Mouse (Mus musculus): Measurements from ENCODE around the gene Smyd5. TPM values are rescaled to one million over a fixed set of nuclear protein-coding genes. Genes with fewer than 3 reads are reported as not detected.
A peak's percentile ranks its signal among the peaks of the same experiment; 100 is the strongest.
"Not testable (repeated sequence)": the region's sequence is repeated elsewhere in the genome, so short reads cannot be mapped to it uniquely, and the experiment has no call there.

Smyd5 gene
- polyA plus RNA-seq, 1 experiment = 0.37 TPM

GRCm38 (mm10) chr6:85443488-85444233 lies 11.9 kb downstream of the Smyd5 start:
- no peak overlapping the region for H3K4me3 ChIP-seq (replicated peaks)
- TF ChIP-seq TAL1 (IDR thresholded peaks at IDR 0.05; ENCODE audit: low read length) = no peak
- no peak for TF ChIP-seq GATA1 (IDR thresholded peaks at IDR 0.05; ENCODE audit: low read length)
- no peaks in the 10 kb centered on the region for H3K9me3 ChIP-seq (ENCODE audit: control insufficient read depth, low read length)
- H3K36me3 ChIP-seq (ENCODE audit: control insufficient read depth) = peaks cover 95% of the 10 kb centered on the region
- no peaks in the 10 kb centered on the region for H3K27me3 ChIP-seq (ENCODE audit: control insufficient read depth)
- H3K4me1 ChIP-seq (ENCODE audit: control insufficient read depth) = no peaks in the 10 kb centered on the region; the same call in 1 of the 2 replicates

- Histone ChIP-seq H3K36me3 (ENCODE audit: control insufficient read depth) (peaks cover 91% of the 10 kb centered on the region), H3K27me3 (ENCODE audit: control insufficient read depth) (no peaks in the 10 kb centered on the region), H3K9me3 (ENCODE audit: control insufficient read depth, low read length) (no peaks in the 10 kb centered on the region), H3K4me3 (replicated peaks) (no peak overlapping the region), H3K4me1 (ENCODE audit: control insufficient read depth) (no peaks in the 10 kb centered on the region; the same call in 1 of the 2 replicates)
- TF ChIP-seq GATA1 (IDR thresholded peaks at IDR 0.05; ENCODE audit: low read length) (no peak), TAL1 (IDR thresholded peaks at IDR 0.05; ENCODE audit: low read length) (no peak)
Measured at GRCm38 (mm10) chr6:85444266-85444965, 12.6 kb downstream of the Smyd5 start.

GRCm38 (mm10) chr6:85445286-85445685 lies 13.5 kb downstream of the Smyd5 start:
- no peak for TF ChIP-seq GATA1 (IDR thresholded peaks at IDR 0.05; ENCODE audit: low read length)
- TF ChIP-seq TAL1 (IDR thresholded peaks at IDR 0.05; ENCODE audit: low read length) = no peak
- Histone ChIP-seq H3K9me3 (ENCODE audit: control insufficient read depth, low read length) (no peaks in the 10 kb centered on the region), H3K4me1 (ENCODE audit: control insufficient read depth) (peaks cover 6% of the 10 kb centered on the region), H3K27me3 (ENCODE audit: control insufficient read depth) (no peaks in the 10 kb centered on the region), H3K36me3 (ENCODE audit: control insufficient read depth) (peaks cover 84% of the 10 kb centered on the region), H3K4me3 (replicated peaks) (no peak overlapping the region)

- Histone ChIP-seq H3K4me3 (replicated peaks) (no peak overlapping the region), H3K27me3 (ENCODE audit: control insufficient read depth) (no peaks in the 10 kb centered on the region), H3K4me1 (ENCODE audit: control insufficient read depth) (peaks cover 16% of the 10 kb centered on the region), H3K9me3 (ENCODE audit: control insufficient read depth, low read length) (no peaks in the 10 kb centered on the region), H3K36me3 (ENCODE audit: control insufficient read depth) (peaks cover 64% of the 10 kb centered on the region)
- TF ChIP-seq GATA1 (IDR thresholded peaks at IDR 0.05; ENCODE audit: low read length) (no peak), TAL1 (IDR thresholded peaks at IDR 0.05; ENCODE audit: low read length) (no peak)
Measured at GRCm38 (mm10) chr6:85447351-85447750, 15.6 kb downstream of the Smyd5 start.

- not testable (repeated sequence) for H3K9me3 ChIP-seq (ENCODE audit: control insufficient read depth, low read length); H3K27me3 ChIP-seq (ENCODE audit: control insufficient read depth)
- H3K4me3 ChIP-seq (replicated peaks) = peak overlapping the region; percentile 96
- H3K36me3 ChIP-seq (ENCODE audit: control insufficient read depth) = peaks cover 57% of the 10 kb centered on the region
- peaks cover 42% of the 10 kb centered on the region for H3K4me1 ChIP-seq (ENCODE audit: control insufficient read depth)
Measured at GRCm38 (mm10) chr6:85450140-85450539, 18.4 kb downstream of the Smyd5 start.

- TF ChIP-seq TAL1 (IDR thresholded peaks at IDR 0.05; ENCODE audit: low read length) (no peak), GATA1 (IDR thresholded peaks at IDR 0.05; ENCODE audit: low read length) (no peak)
- Histone ChIP-seq H3K9me3 (ENCODE audit: control insufficient read depth, low read length) (no peaks in the 10 kb centered on the region), H3K4me1 (ENCODE audit: control insufficient read depth) (peaks cover 47% of the 10 kb centered on the region), H3K27me3 (ENCODE audit: control insufficient read depth) (no peaks in the 10 kb centered on the region), H3K4me3 (replicated peaks) (peak within 1 kb of the TSS; percentile 96), H3K36me3 (ENCODE audit: control insufficient read depth) (peaks cover 54% of the 10 kb centered on the region)
Measured at GRCm38 (mm10) chr6:85450697-85451663, 19.2 kb downstream of the Smyd5 start, which contains the start of gene Cct7. TSS of gene Cct7 (plus strand) at chr6:85451514.

GRCm38 (mm10) chr6:85451664-85452410 lies 20.0 kb downstream of the Smyd5 start, which contains the start of gene Pradc1:
TSS of gene Pradc1 (minus strand) at chr6:85451970.
- Histone ChIP-seq H3K27me3 (ENCODE audit: control insufficient read depth) (no peaks in the 10 kb centered on the region), H3K4me1 (ENCODE audit: control insufficient read depth) (peaks cover 56% of the 10 kb centered on the region), H3K4me3 (replicated peaks) (peak within 1 kb of the TSS; percentile 96), H3K36me3 (ENCODE audit: control insufficient read depth) (peaks cover 53% of the 10 kb centered on the region), H3K9me3 (ENCODE audit: control insufficient read depth, low read length) (no peaks in the 10 kb centered on the region)
- TF ChIP-seq GATA1 (IDR thresholded peaks at IDR 0.05; ENCODE audit: low read length) = no peak
- TF ChIP-seq TAL1 (IDR thresholded peaks at IDR 0.05; ENCODE audit: low read length) = no peak

GRCm38 (mm10) chr6:85452411-85452665 lies 20.5 kb downstream of the Smyd5 start:
- no peak for TF ChIP-seq GATA1 (IDR thresholded peaks at IDR 0.05; ENCODE audit: low read length)
- TF ChIP-seq TAL1 (IDR thresholded peaks at IDR 0.05; ENCODE audit: low read length) = no peak
- H3K4me1 ChIP-seq (ENCODE audit: control insufficient read depth) = peaks cover 59% of the 10 kb centered on the region
- H3K4me3 ChIP-seq (replicated peaks) = peak overlapping the region; percentile 96
- H3K9me3 ChIP-seq (ENCODE audit: control insufficient read depth, low read length) = no peaks in the 10 kb centered on the region
- H3K27me3 ChIP-seq (ENCODE audit: control insufficient read depth) = no peaks in the 10 kb centered on the region
- peaks cover 53% of the 10 kb centered on the region for H3K36me3 ChIP-seq (ENCODE audit: control insufficient read depth)
